Mouse (Mus musculus) ES-Bruce4 (cell line): ENCODE data around the gene Klc1. TPM values are rescaled to one million over a fixed set of nuclear protein-coding genes. Genes with fewer than 3 reads are reported as not detected.

Experiments used
- H3K27ac ChIP-seq: 2 replicates; pipeline ENCODE4 v1.5.1; 2012; ENCODE audit warnings: low read length, inconsistent platforms; ENCODE audit not compliant: insufficient read depth
- H3K27me3 ChIP-seq: 2 replicates; pipeline ENCODE4 v1.6.1; 2012; ENCODE audit warnings: mild to moderate bottlenecking, low read length, inconsistent platforms; ENCODE audit not compliant: control insufficient read depth, poor library complexity, insufficient read depth, severe bottlenecking
- H3K36me3 ChIP-seq: 2 replicates; pipeline ENCODE4 v1.6.1; 2012; ENCODE audit warnings: inconsistent platforms, mild to moderate bottlenecking, low read length, moderate library complexity; ENCODE audit not compliant: control insufficient read depth, poor library complexity, insufficient read depth, severe bottlenecking
- H3K4me1 ChIP-seq: one replicate; pipeline ENCODE4 v1.8.1; 2011; ENCODE audit warnings: low read length; ENCODE audit not compliant: control insufficient read depth, insufficient read depth
- H3K4me3 ChIP-seq: 2 replicates; pipeline ENCODE4 v1.5.1; 2011; ENCODE audit warnings: low read depth, mild to moderate bottlenecking, low read length
- H3K9ac ChIP-seq: 2 replicates; pipeline ENCODE4 v1.6.1; 2012; ENCODE audit warnings: low read depth, mild to moderate bottlenecking, inconsistent platforms; ENCODE audit not compliant: poor library complexity, severe bottlenecking
- H3K9me3 ChIP-seq: replicated peaks from 2 replicates; pipeline ENCODE4 v1.6.1; 2012; ENCODE audit warnings: mild to moderate bottlenecking, low read length, inconsistent platforms; ENCODE audit not compliant: control insufficient read depth, poor library complexity, insufficient read depth, severe bottlenecking
- CTCF ChIP-seq: IDR thresholded peaks from one replicate; pipeline ENCODE4 v1.8.1; 2011; ENCODE audit warnings: low read depth, low read length
- EP300 ChIP-seq: IDR thresholded peaks from 2 replicates; pipeline ENCODE4 v1.6.1; 2011; ENCODE audit warnings: low read depth, low read length; ENCODE audit not compliant: insufficient read depth
- POLR2A ChIP-seq: IDR thresholded peaks from one replicate; pipeline ENCODE4 v1.8.1; 2011; ENCODE audit warnings: low read length; ENCODE audit not compliant: insufficient read depth
- polyA plus RNA-seq: library from polyadenylated mRNA; stranded (reverse); fragments of >200 nt; gene quantifications from 2 replicates; pipeline ENCODE4 v1.2.4, GENCODE M21; 2011; ENCODE audit warnings: low read depth; ENCODE audit not compliant: missing spikeins, insufficient read depth, insufficient read length

The Klc1 gene
- polyA plus RNA-seq, 1 experiment, result 92.2 TPM

GRCm38 (mm10) chr12:111851745-111852144 lies 93.1 kb downstream of the Klc1 start:
- no peaks in the 10 kb centered on the region for H3K9me3 ChIP-seq
- H3K4me1 ChIP-seq, result no peaks in the 10 kb centered on the region
- H3K36me3 ChIP-seq, result no peaks in the 10 kb centered on the region
- no peak overlapping the region for H3K27ac ChIP-seq
- H3K4me3 ChIP-seq, result no peak overlapping the region
- H3K27me3 ChIP-seq, result no peaks in the 10 kb centered on the region
- TF ChIP-seq POLR2A (no peak), EP300 (no peak)
- H3K9ac ChIP-seq, result no peak overlapping the region

- no peak overlapping the region for H3K27ac ChIP-seq
- TF ChIP-seq CTCF, result no peak
- no peak for TF ChIP-seq POLR2A
- no peak for TF ChIP-seq EP300
- H3K4me1 ChIP-seq, result no peaks in the 10 kb centered on the region
- no peaks in the 10 kb centered on the region for H3K9me3 ChIP-seq
- no peak overlapping the region for H3K9ac ChIP-seq
- no peaks in the 10 kb centered on the region for H3K27me3 ChIP-seq
- no peaks in the 10 kb centered on the region for H3K36me3 ChIP-seq
- H3K4me3 ChIP-seq, result no peak overlapping the region
Observed at GRCm38 (mm10) chr12:111853011-111853436, 94.4 kb downstream of the Klc1 start.

DNA sequence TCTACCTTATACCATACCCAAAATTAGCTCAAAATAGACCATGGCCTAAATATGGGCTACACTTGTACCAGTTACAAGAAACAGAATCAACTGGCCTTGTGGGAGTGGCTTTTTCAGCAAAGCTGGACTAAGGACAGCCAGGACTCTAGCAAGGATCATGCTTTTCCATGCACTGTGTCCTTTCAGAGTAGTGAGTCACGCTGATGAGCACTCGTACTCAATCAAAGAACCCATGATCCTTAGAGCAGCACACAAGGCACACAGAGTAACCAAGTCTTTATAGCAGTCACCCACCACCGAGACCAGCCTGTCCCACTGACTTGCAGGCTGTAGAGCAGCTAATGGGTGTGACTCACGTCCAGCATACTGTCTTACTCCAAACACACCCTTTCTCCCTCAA lies 94.9 kb downstream of the Klc1 start:
- Histone ChIP-seq H3K27me3 (no peaks in the 10 kb centered on the region), H3K9ac (no peak overlapping the region), H3K36me3 (no peaks in the 10 kb centered on the region), H3K27ac (no peak overlapping the region), H3K9me3 (no peaks in the 10 kb centered on the region), H3K4me3 (no peak overlapping the region), H3K4me1 (no peaks in the 10 kb centered on the region)
- TF ChIP-seq EP300 (no peak), POLR2A (no peak), CTCF (no peak)

DNA sequence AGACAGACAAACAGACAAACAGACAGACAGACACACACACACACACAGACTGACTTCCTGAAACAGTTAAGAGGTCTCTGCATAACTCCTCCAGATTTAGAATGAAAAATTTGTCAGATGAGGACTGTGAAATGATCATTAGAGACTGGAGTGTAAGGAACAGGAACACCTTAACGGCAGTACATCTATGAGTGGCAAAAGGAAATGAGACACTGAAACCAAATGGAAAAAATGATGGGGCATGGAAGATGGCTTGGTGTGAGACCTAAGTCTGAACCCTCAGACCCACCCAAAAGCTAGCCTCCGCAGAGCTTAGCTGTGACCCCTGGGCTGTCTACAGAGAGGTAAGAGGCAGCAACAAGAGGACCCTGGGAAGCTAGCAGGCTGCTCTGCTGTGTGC lies 96.8 kb downstream of the Klc1 start:
- H3K27ac ChIP-seq, result no peak overlapping the region
- H3K9ac ChIP-seq, result no peak overlapping the region
- H3K4me3 ChIP-seq, result no peak overlapping the region
- H3K36me3 ChIP-seq, result no peaks in the 10 kb centered on the region
- no peaks in the 10 kb centered on the region for H3K9me3 ChIP-seq
- TF ChIP-seq POLR2A, result no peak
- no peak for TF ChIP-seq EP300
- TF ChIP-seq CTCF, result no peak
- H3K4me1 ChIP-seq, result no peaks in the 10 kb centered on the region
- no peaks in the 10 kb centered on the region for H3K27me3 ChIP-seq

Other genes with a start within 250 kb of the Klc1 start
- 315 and 323 TPM in 2 replicates for gene Eif5, start 220.8 kb upstream of the Klc1 start, polyA plus RNA-seq
- 86.1 and 90.2 TPM in 2 replicates for gene Mark3, start 184.3 kb upstream of the Klc1 start, polyA plus RNA-seq
- 140 and 147 TPM in 2 replicates for gene Ckb, start 86.5 kb upstream of the Klc1 start, polyA plus RNA-seq
- 13.0 and 14.8 TPM in 2 replicates for gene Trmt61a, start 80.7 kb upstream of the Klc1 start, polyA plus RNA-seq
- gene Bag5, start 45.6 kb upstream of the Klc1 start, polyA plus RNA-seq, result 13.4 and 14.6 TPM in 2 replicates
- 49.1 and 49.4 TPM in 2 replicates for gene Apopt1, start 45.6 kb upstream of the Klc1 start, polyA plus RNA-seq
- gene Xrcc3, start 55.0 kb downstream of the Klc1 start, polyA plus RNA-seq, result 13.9 and 14.3 TPM in 2 replicates
- 36.0 and 37.0 TPM in 2 replicates for gene Zfyve21, start 55.3 kb downstream of the Klc1 start, polyA plus RNA-seq
- 7.8 and 8.9 TPM in 2 replicates for gene Ppp1r13b, start 149.3 kb downstream of the Klc1 start, polyA plus RNA-seq
- 386 and 394 TPM in 2 replicates for gene Atp5mpl, start 208.1 kb downstream of the Klc1 start, polyA plus RNA-seq
- gene Tdrd9, start 212.7 kb downstream of the Klc1 start, polyA plus RNA-seq, result not detected in 2 replicates
- not detected in 2 replicates for gene Rd3l, start 222.5 kb downstream of the Klc1 start, polyA plus RNA-seq